Mouse (Mus musculus) stomach, embryonic 16.5 days (tissue): ENCODE data around the gene Tbc1d5. TPM values are rescaled to one million over a fixed set of nuclear protein-coding genes. Genes with fewer than 3 reads are reported as not detected.
"Not testable (repeated sequence)": the region's sequence is repeated elsewhere in the genome, so short reads cannot be mapped to it uniquely, and the experiment has no call there.

ENCODE experiments used
- ATAC-seq: fragments of 200-750 bp; cut with Nextera tagmentation; 2 replicates; pipeline ENCODE4 v1.8.0; 2017; ENCODE audit warnings: moderate number of reproducible peaks, moderate TSS enrichment; ENCODE audit not compliant: insufficient read depth, low FRiP score
- H3K27ac ChIP-seq: fragments of 300-500 bp; sonication (generic); 2 replicates; pipeline ENCODE4 v1.5.1; 2014; ENCODE audit warnings: low read length
- H3K27me3 ChIP-seq: fragments of 300-500 bp; sonication (generic); 2 replicates; pipeline ENCODE4 v1.6.1; 2014; ENCODE audit warnings: low read length, control low read depth, mixed read lengths; ENCODE audit not compliant: control insufficient read depth, insufficient read depth
- H3K36me3 ChIP-seq: fragments of 300-500 bp; sonication (generic); 2 replicates; pipeline ENCODE4 v1.6.1; 2014; ENCODE audit warnings: low read length; ENCODE audit not compliant: control insufficient read depth, insufficient read depth
- H3K4me1 ChIP-seq: fragments of 300-500 bp; sonication (generic); 2 replicates; pipeline ENCODE4 v1.6.1; 2014; ENCODE audit warnings: low read length, control low read depth, mixed read lengths; ENCODE audit not compliant: control insufficient read depth, insufficient read depth
- H3K4me2 ChIP-seq: fragments of 300-500 bp; sonication (generic); 2 replicates; pipeline ENCODE4 v1.6.1; 2014; ENCODE audit warnings: low read depth, low read length, mixed read lengths
- H3K4me3 ChIP-seq: fragments of 300-500 bp; sonication (generic); replicated peaks from 2 replicates; pipeline ENCODE4 v1.5.1; 2014; ENCODE audit warnings: mild to moderate bottlenecking, low read length
- H3K9ac ChIP-seq: fragments of 300-500 bp; sonication (generic); 2 replicates; pipeline ENCODE4 v1.6.1; 2014; ENCODE audit warnings: low read length
- H3K9me3 ChIP-seq: fragments of 300-500 bp; sonication (generic); replicated peaks from 2 replicates; pipeline ENCODE4 v1.6.1; 2016; ENCODE audit warnings: low read length, control low read depth; ENCODE audit not compliant: control insufficient read depth
- WGBS: fragments of 180-500 bp; shearing (Covaris S2); extraction: QIAGEN DNeasy Blood & Tissue Kit; methylation state at CpG from one replicate; pipeline ENCODE4 v1.1.7; 2014; 5-methylcytosine and 5-hydroxymethylcytosine counted together
- polyA plus RNA-seq: library from polyadenylated mRNA; unstranded; fragments of >200 nt; fragmentation: Nextera tagmentation; extraction: Ambion mirVana; gene quantifications from 2 replicates; pipeline ENCODE4 v1.2.1, GENCODE M21; 2015

Tbc1d5 gene
- polyA plus RNA-seq, 1 experiment from 2014 or later: 13.3 TPM

DNA sequence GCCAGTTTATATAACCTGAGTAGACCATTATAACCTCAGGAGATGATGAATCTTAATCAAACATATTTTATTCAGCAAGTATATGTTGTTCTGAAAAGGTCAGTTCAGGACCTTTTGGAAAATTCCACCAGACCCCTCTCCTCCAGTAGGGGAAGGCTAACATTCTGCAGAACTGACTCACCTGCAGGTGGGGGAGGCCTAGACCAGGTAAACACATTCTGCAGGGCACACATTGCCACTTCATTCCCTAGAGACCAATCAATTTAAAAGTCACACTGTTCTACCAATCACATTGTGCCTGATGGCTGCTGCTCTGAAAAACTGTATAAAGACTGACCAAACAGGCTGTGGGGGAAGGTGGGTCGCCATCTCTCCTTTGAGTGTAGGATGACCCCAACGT is 452.9 kb downstream of the Tbc1d5 start:
- WGBS: 66% methylated on average over 2 of the region's 2 CpGs

DNA sequence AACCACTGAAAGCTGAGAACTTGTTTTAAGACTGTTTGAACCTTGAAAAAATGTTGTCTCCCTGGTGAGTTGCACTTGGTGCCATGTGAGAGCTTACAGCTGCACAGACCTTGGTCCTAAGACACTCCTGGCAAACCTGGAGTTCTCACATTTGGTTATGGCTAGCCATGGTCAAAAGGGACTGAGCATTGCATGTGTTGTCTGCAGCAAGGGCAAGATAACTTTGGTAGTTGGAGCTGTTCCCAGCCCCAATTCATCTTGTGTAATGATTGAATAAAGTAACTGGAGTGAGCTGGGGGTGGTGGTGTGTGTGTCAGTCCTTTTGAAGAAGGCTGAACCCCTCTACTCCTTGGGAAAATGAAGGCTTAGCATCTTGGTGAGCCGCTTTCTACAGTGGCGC is 454.8 kb downstream of the Tbc1d5 start:
- WGBS: 87% methylated on average over 2 of the region's 2 CpGs
- no peaks in the 10 kb centered on the region for H3K9me3 ChIP-seq
- H3K4me2 ChIP-seq: no peak overlapping the region
- ATAC-seq: no peak
- no peak overlapping the region for H3K9ac ChIP-seq
- H3K4me3 ChIP-seq: no peak overlapping the region
- H3K27ac ChIP-seq: no peak overlapping the region
- H3K4me1 ChIP-seq: no peaks in the 10 kb centered on the region
- no peaks in the 10 kb centered on the region for H3K36me3 ChIP-seq
- no peaks in the 10 kb centered on the region for H3K27me3 ChIP-seq

More for the DNA sequence above, 452.9 kb downstream of the Tbc1d5 start:
- Histone ChIP-seq H3K27ac (no peak overlapping the region), H3K27me3 (no peaks in the 10 kb centered on the region), H3K4me3 (no peak overlapping the region), H3K4me2 (no peak overlapping the region), H3K36me3 (no peaks in the 10 kb centered on the region), H3K9ac (no peak overlapping the region), H3K9me3 (no peaks in the 10 kb centered on the region), H3K4me1 (no peaks in the 10 kb centered on the region)
- ATAC-seq: peak; percentile 50; the same call in 1 of the 2 replicates

DNA sequence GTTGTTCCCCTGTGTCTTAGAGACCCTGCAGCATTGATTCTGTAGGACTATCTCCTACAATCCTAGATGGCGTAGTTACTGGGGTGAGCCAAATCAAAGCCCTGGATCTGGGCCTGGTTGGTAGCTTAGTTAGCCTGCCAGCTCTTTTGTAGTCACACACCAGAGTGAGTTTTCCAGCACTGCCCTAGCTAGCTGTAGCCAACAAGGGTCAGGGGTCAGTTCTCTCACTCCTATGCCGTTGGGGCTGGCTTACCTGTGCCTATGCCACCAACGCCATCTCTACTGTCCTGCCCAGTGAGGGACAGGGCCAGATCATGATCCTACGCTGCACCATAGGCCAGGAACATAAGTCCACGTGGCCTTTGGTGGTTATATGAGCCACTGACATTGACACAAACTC is 461.6 kb downstream of the Tbc1d5 start:
- 85% methylated on average over 5 of the region's 5 CpGs for WGBS
- Histone ChIP-seq H3K9ac (no peak overlapping the region), H3K36me3 (no peaks in the 10 kb centered on the region), H3K4me3 (no peak overlapping the region), H3K27me3 (no peaks in the 10 kb centered on the region), H3K4me1 (no peaks in the 10 kb centered on the region), H3K9me3 (no peaks in the 10 kb centered on the region), H3K4me2 (no peak overlapping the region), H3K27ac (no peak overlapping the region)
- no peak for ATAC-seq

DNA sequence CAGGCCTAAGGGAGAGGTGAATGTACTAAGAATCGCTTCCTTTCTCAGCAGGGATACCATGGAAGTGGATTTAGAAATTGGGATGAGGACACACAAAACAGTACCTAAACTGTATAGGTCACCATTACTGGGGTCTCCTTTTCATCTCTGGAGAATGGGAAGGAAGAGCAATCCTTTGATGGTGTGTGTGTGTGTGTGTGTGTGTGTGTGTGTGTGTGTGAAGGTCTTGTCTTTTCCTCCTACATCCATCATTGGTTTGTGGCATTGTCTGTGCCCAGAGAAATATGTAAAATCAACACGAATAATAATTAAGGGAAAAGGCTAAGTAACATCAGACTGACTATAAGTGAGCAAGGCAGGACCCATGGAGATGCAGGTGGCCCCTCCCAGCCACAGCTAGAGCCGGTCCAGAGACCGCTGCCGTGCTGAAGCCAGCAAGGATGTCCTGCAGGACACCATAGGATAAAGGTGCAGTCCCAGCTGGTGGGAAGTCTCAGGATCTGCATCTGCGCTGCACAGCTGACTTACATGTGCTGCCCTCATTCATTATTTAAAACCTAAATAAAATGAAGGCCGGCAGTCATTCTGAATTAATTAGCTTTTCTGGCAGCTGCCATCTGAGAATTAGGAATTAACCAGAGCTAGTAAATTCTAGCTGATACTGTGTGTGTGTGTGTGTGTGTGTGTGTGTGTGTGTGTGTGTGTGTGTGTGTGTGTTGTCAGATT is 468.5 kb downstream of the Tbc1d5 start:
- ATAC-seq: no peak
- no peaks in the 10 kb centered on the region for H3K27me3 ChIP-seq
- H3K4me1 ChIP-seq: no peaks in the 10 kb centered on the region
- 74% methylated on average over 7 of the region's 7 CpGs for WGBS
- H3K4me2 ChIP-seq: no peak overlapping the region
- no peak overlapping the region for H3K9ac ChIP-seq
- no peaks in the 10 kb centered on the region for H3K9me3 ChIP-seq
- H3K36me3 ChIP-seq: no peaks in the 10 kb centered on the region
- no peak overlapping the region for H3K27ac ChIP-seq
- H3K4me3 ChIP-seq: no peak overlapping the region

DNA sequence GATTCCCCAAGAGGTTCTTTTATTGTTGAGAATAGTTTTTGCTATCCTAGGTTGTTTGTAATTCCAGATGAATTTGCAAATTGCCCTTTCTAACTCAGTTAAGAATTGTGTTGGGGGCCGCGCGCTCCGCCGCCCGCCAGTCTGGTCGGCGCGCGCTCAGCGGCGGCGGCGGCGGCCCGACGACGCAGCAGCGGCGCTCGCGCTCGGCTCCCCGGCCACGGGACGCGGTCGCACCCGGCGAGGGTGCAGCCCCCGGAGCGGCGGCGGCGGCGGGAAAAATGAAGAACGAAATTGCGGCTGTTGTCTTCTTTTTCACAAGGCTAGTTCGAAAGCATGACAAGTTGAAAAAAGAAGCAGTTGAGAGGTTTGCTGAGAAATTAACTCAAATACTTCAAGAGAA is 480.7 kb downstream of the Tbc1d5 start:
- H3K27me3 ChIP-seq, H3K9ac ChIP-seq, ATAC-seq, H3K27ac ChIP-seq, H3K9me3 ChIP-seq, H3K4me1 ChIP-seq, H3K36me3 ChIP-seq: not testable (repeated sequence)
- 1% methylated on average over 37 of the region's 39 CpGs for WGBS
- peak overlapping the region; percentile 36 for H3K4me2 ChIP-seq
- peak overlapping the region; percentile 23 for H3K4me3 ChIP-seq

DNA sequence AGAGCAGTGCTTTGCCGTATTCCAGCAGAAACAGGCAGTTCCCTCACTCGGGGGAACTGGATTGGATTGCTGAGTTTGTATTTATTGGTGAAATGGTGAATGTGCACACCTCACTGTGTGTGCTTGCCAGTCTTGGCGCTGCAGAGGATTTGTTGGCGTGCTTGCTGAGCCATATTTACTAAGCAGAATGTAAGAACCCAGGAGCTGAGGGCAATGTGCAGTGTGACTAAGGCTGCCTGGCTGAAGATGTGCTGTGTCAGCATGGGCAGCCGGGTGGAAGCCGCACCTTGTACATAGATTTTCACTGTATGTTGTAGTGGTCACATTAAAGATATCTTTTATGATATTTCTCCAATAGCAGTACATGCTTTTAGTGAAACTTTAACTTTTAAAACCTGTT is 491.0 kb downstream of the Tbc1d5 start:
- Histone ChIP-seq H3K4me2 (no peak overlapping the region), H3K27me3 (no peaks in the 10 kb centered on the region), H3K27ac (no peak overlapping the region), H3K4me3 (no peak overlapping the region), H3K9ac (no peak overlapping the region), H3K9me3 (no peaks in the 10 kb centered on the region), H3K36me3 (no peaks in the 10 kb centered on the region), H3K4me1 (peaks cover 5% of the 10 kb centered on the region; the same call in 1 of the 2 replicates)
- no peak for ATAC-seq
- 78% methylated on average over 6 of the region's 6 CpGs for WGBS

DNA sequence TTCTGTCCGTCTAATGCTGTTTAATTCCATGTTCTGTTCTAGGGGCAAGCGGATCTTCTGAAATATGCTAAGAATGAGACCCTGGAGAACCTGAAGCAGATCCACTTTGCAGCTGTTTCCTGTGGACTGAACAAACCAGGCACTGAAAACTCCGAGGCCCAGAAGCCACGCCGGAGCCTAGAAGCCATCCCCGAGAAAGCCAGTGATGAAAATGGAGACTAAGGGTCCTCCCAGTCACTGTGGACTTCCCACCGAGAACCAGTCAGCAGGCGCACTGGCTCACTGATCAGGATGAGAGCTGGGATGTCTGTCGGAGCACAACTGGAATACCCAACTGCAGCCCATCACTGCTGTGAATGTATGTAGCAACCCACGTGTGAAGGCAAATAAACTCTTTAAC is 491.5 kb downstream of the Tbc1d5 start:
- Histone ChIP-seq H3K9me3 (no peaks in the 10 kb centered on the region), H3K4me3 (no peak overlapping the region), H3K4me1 (peaks cover 5% of the 10 kb centered on the region; the same call in 1 of the 2 replicates), H3K27me3 (no peaks in the 10 kb centered on the region), H3K36me3 (no peaks in the 10 kb centered on the region), H3K9ac (no peak overlapping the region), H3K4me2 (no peak overlapping the region), H3K27ac (no peak overlapping the region)
- ATAC-seq: no peak
- WGBS: 79% methylated on average over 10 of the region's 10 CpGs

DNA sequence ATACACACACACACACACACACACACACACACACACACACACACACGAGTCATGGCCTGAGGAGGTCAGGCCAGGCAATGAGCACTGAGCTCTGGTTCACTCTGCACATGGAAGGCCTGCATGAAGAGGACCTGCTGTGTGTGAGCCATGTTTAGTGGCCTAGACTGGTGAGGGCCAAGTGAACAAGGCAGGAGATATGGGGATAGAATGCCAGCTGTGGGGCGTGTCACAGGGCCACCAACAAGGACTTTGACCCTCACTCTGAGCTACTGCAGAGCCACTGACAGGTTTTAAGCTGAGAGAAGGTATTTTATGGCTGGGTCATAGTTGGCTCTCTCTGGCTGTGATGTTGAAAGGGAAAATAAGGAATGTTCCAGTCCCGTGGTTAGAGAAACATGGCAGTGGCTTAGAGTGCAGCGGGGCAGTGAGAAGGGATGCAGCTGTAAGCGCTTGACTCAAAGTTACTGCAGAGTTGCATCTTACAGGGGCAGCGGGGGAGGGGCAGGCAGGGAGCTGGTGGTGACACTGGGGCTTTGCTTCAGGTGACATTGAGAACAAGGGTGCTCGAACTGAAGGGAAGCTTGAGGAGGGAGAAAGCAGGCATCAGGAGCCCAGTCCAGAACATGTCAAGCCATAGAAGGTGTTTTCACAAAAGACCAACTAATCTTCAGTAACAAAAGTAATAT is 494.0 kb downstream of the Tbc1d5 start:
- Histone ChIP-seq H3K27me3 (no peaks in the 10 kb centered on the region), H3K9me3 (no peaks in the 10 kb centered on the region), H3K36me3 (no peaks in the 10 kb centered on the region), H3K9ac (no peak overlapping the region), H3K27ac (no peak overlapping the region), H3K4me2 (no peak overlapping the region), H3K4me3 (no peak overlapping the region), H3K4me1 (peaks cover 5% of the 10 kb centered on the region; the same call in 1 of the 2 replicates)
- WGBS: 54% methylated on average over 7 of the region's 7 CpGs
- peak; percentile 80 for ATAC-seq
